Mouse (Mus musculus): ENCODE results near the gene Diexf.

DNA sequence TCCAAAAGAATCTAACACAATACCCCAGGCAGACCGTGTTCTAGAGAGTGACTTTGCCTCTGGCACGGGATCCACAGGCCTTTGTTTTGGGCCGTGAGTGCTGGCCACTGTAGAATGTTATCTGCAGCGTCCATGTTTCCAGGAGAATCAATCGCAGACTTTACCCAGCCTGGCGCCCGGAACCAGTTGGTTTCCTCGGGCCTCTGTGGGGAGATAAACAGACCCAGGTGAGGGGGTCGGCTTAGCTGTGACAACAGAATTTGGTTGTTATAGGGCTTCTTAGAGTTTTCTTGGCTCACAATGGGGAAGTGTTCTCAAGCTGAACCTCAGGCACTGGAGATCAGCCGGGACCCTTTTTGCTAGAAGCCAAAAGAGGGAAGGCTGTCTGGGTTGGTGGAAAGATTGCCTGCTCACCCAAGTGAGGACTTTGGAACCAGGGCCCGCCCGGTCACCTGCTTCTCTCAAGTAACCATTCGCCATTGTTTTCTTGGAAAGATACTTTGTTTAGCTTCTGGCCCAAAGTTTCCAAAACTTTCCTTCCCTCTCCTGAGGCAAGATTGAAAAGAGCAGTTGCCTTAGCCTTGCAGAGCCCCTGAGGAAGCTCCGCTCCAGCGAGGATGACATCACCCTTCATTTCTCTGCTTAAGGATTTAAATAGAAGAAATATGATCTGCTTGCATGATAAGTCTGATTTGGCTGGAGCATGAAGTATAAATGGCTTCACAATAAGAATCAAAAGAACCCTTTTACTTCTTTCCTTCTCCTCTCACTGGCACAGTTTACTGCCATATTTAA, 26.4 kb upstream of the Diexf start:
- TF ChIP-seq CTCF (IDR thresholded peaks at IDR 0.05; ENCODE audit: low read depth) = no peak
- TF ChIP-seq EP300 (IDR thresholded peaks at IDR 0.05; ENCODE audit: low read depth) = no peak

All from liver, embryonic 14.5 days (tissue).